Comparison of ENCODE assay signal across 34 mouse cellular contexts in genomic region chr7:115345749-115346148, GRCm38 (mm10).
"Had no signal": no experiment of that assay in that cellular context is flagged by ENCODE, and none has a peak within 500 bp of the region (broad histone marks: within the 10 kb centered on the region; RNA-seq: fewer than 3 reads in every experiment).

No protein-coding gene starts in this region.

- H3K27ac ChIP-seq: heart, embryonic 13.5 days; heart, embryonic 15.5 days; hindbrain, embryonic 10.5 days; hindbrain, embryonic 12.5 days; hindbrain, embryonic 13.5 days; hindbrain, embryonic 14.5 days; hindbrain, embryonic 15.5 days; hindbrain, postnatal 0 days; intestine, embryonic 15.5 days; kidney, embryonic 15.5 days; kidney, postnatal 0 days; layer of hippocampus, adult 2 months; left cerebral cortex, adult 2 months had no signal

- H3K4me2 ChIP-seq: heart, embryonic 12.5 days; heart, embryonic 13.5 days; heart, embryonic 15.5 days; hindbrain, embryonic 12.5 days; hindbrain, embryonic 13.5 days; hindbrain, embryonic 14.5 days; hindbrain, embryonic 15.5 days; intestine, embryonic 15.5 days; kidney, embryonic 15.5 days had no signal

- H3K4me1 ChIP-seq: heart, embryonic 15.5 days; hindbrain, embryonic 10.5 days; hindbrain, embryonic 12.5 days; hindbrain, embryonic 13.5 days; hindbrain, embryonic 15.5 days; intestine, embryonic 15.5 days; kidney, embryonic 15.5 days had no signal

- DNase-seq: heart, postnatal 10 days; heart, postnatal 14 days; heart, postnatal 36 days; heart, postnatal 4 days; kidney, adult 11 months; kidney, adult 18-20 months; kidney, adult 2 months; kidney, adult 8-10 months; kidney, adult 9 months; kidney, postnatal 10 days; kidney, postnatal 14 days; kidney, postnatal 25 days; kidney, postnatal 36 days; kidney, postnatal 4 days; layer of hippocampus, adult 9-11 months; layer of hippocampus, postnatal 36 days had no signal

- H3K4me3 ChIP-seq: heart, embryonic 12.5 days; heart, embryonic 13.5 days; heart, embryonic 15.5 days; hindbrain, embryonic 10.5 days; hindbrain, embryonic 12.5 days; hindbrain, embryonic 13.5 days; hindbrain, embryonic 15.5 days; intestine, embryonic 15.5 days; kidney, embryonic 15.5 days; layer of hippocampus, adult 2 months; left cerebral cortex, adult 2 months had no signal

- H3K9me3 ChIP-seq: heart, embryonic 12.5 days; heart, embryonic 13.5 days; heart, embryonic 15.5 days; hindbrain, embryonic 10.5 days; hindbrain, embryonic 12.5 days; hindbrain, embryonic 13.5 days; hindbrain, embryonic 15.5 days; intestine, embryonic 15.5 days; kidney, embryonic 15.5 days had no signal

- H3K9ac ChIP-seq: heart, embryonic 12.5 days; heart, embryonic 13.5 days; heart, embryonic 15.5 days; hindbrain, embryonic 12.5 days; hindbrain, embryonic 13.5 days; hindbrain, embryonic 14.5 days; hindbrain, embryonic 15.5 days; intestine, embryonic 15.5 days; kidney, embryonic 15.5 days had no signal

- ATAC-seq: hindbrain, embryonic 16.5 days; hindbrain, postnatal 0 days; inflammation-experienced regulatory T-cells, adult 6 months; intestine, embryonic 15.5 days; intestine, embryonic 16.5 days; intestine, postnatal 0 days had no signal

- H3K36me3 ChIP-seq: heart, embryonic 12.5 days; heart, embryonic 13.5 days; heart, embryonic 15.5 days; hindbrain, embryonic 10.5 days; hindbrain, embryonic 12.5 days; hindbrain, embryonic 13.5 days; hindbrain, embryonic 15.5 days; intestine, embryonic 15.5 days; kidney, embryonic 15.5 days had no signal

- H3K27me3 ChIP-seq: heart, embryonic 12.5 days; heart, embryonic 13.5 days; heart, embryonic 15.5 days; hindbrain, embryonic 12.5 days; hindbrain, embryonic 13.5 days; hindbrain, embryonic 15.5 days; intestine, embryonic 15.5 days; kidney, embryonic 15.5 days had no signal
